24 mouse cellular contexts compared by ENCODE assay signal in the genomic region with DNA sequence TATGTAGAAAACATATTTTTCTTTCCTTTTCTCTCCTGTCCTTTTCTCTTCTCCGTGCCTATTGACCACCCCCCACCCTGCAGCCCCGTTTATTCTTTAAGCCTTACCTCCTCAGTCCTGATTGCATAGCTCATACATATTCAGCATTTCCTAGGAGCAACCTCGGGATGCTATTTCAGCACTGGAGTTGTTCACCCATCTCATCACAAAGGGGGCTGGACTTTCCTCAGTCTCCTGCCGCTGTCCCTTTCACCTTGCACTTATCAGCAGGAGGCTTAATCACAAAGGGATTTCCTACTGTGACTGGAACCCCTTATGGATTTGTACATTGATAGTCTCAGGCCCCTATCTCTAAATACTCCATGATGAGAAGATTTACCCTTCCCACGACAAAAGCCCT. TPM values are rescaled to one million over a fixed set of nuclear protein-coding genes. Genes with fewer than 3 reads are reported as not detected.
A peak's percentile ranks its signal among the peaks of the same experiment; 100 is the strongest.
DNase-seq lines count a peak whose midpoint lies in the region; ATAC-seq lines count a peak whose summit lies in the region.
"Had no signal": no experiment of that assay in that cellular context is flagged by ENCODE, and none has a peak within 500 bp of the region (broad histone marks: within the 10 kb centered on the region; RNA-seq: fewer than 3 reads in every experiment).

No protein-coding gene starts in this region.

- DNase-seq in hindbrain, embryonic 10.5 days (ENCODE audit: low spot score): no peak
- peak; percentile 12 for DNase-seq in retina, postnatal 1 day
- DNase-seq in retina, embryonic 14.5 days (ENCODE audit: low spot score): no peak
- no peak for DNase-seq in kidney, postnatal 25 days
- no peak for DNase-seq in kidney, adult 8-10 months
- DNase-seq: adrenal gland, postnatal 10 days; cerebellum, adult 11 months; cerebellum, postnatal 10 days; gastrocnemius, postnatal 36 days; heart, postnatal 10 days; liver, embryonic 13.5 days; lung, embryonic 14.5 days; lung, postnatal 4 days; right cerebral cortex, postnatal 14 days; thymus, adult 2 months had no signal

- peaks cover 39% of the 10 kb centered on the region for H3K4me1 ChIP-seq in hindbrain, embryonic 12.5 days
- H3K4me1 ChIP-seq in hindbrain, embryonic 10.5 days (replicated peaks): peaks cover 42% of the 10 kb centered on the region
- H3K4me1 ChIP-seq in forebrain, embryonic 12.5 days: peaks cover 64% of the 10 kb centered on the region
- H3K4me1 ChIP-seq: liver, embryonic 13.5 days had no signal

- no peaks in the 10 kb centered on the region for H3K36me3 ChIP-seq in hindbrain, embryonic 12.5 days
- no peaks in the 10 kb centered on the region for H3K36me3 ChIP-seq in hindbrain, embryonic 10.5 days
- no peaks in the 10 kb centered on the region for H3K36me3 ChIP-seq in forebrain, embryonic 12.5 days (replicated peaks)
- H3K36me3 ChIP-seq: heart, embryonic 10.5 days; limb, embryonic 13.5 days; liver, embryonic 13.5 days had no signal

- peaks cover 73% of the 10 kb centered on the region for H3K27me3 ChIP-seq in hindbrain, embryonic 12.5 days
- H3K27me3 ChIP-seq in hindbrain, embryonic 10.5 days (ENCODE audit: insufficient read depth, poor library complexity, severe bottlenecking): peaks cover 95% of the 10 kb centered on the region
- peaks cover 30% of the 10 kb centered on the region for H3K27me3 ChIP-seq in forebrain, embryonic 12.5 days

- no peak overlapping the region for H3K4me2 ChIP-seq in hindbrain, embryonic 12.5 days (replicated peaks)
- H3K4me2 ChIP-seq in forebrain, embryonic 12.5 days: peak overlapping the region; percentile 11
- H3K4me2 ChIP-seq: limb, embryonic 13.5 days; liver, embryonic 13.5 days; lung, embryonic 14.5 days had no signal

- no peaks in the 10 kb centered on the region for H3K9me3 ChIP-seq in hindbrain, embryonic 12.5 days (replicated peaks)
- no peaks in the 10 kb centered on the region for H3K9me3 ChIP-seq in hindbrain, embryonic 10.5 days
- H3K9me3 ChIP-seq in forebrain, embryonic 12.5 days: no peaks in the 10 kb centered on the region
- H3K9me3 ChIP-seq: heart, embryonic 10.5 days; limb, embryonic 13.5 days; liver, embryonic 13.5 days had no signal

- peak overlapping the region; percentile 71 for H3K27ac ChIP-seq in hindbrain, embryonic 12.5 days
- no peak overlapping the region for H3K27ac ChIP-seq in hindbrain, embryonic 10.5 days
- H3K27ac ChIP-seq in forebrain, embryonic 12.5 days: peak overlapping the region; percentile 51
- H3K27ac ChIP-seq: heart, embryonic 10.5 days; hindbrain, postnatal 0 days; limb, embryonic 13.5 days; liver, embryonic 13.5 days had no signal

- no peak for ATAC-seq in hindbrain, embryonic 12.5 days (ENCODE audit: low FRiP score)
- no peak for ATAC-seq in forebrain, embryonic 12.5 days (ENCODE audit: low FRiP score)
- ATAC-seq: activated CD4-positive, CD25-positive, alpha-beta regulatory T cell, adult 4 months; hindbrain, postnatal 0 days; intestine, postnatal 0 days had no signal

- no peak overlapping the region for H3K4me3 ChIP-seq in hindbrain, embryonic 12.5 days
- H3K4me3 ChIP-seq in hindbrain, embryonic 10.5 days: no peak overlapping the region
- no peak overlapping the region for H3K4me3 ChIP-seq in forebrain, embryonic 12.5 days (replicated peaks)
- H3K4me3 ChIP-seq: heart, embryonic 10.5 days; limb, embryonic 13.5 days; liver, embryonic 13.5 days had no signal

- 1% methylated on average over 5 of the region's 5 CpGs for WGBS in hindbrain, embryonic 12.5 days
- under 1% methylated on average over 5 of the region's 5 CpGs for WGBS in hindbrain, embryonic 10.5 days
- 2% methylated on average over 5 of the region's 5 CpGs for WGBS in forebrain, embryonic 12.5 days

- H3K9ac ChIP-seq in hindbrain, embryonic 12.5 days: no peak overlapping the region
- no peak overlapping the region for H3K9ac ChIP-seq in forebrain, embryonic 12.5 days
- H3K9ac ChIP-seq: limb, embryonic 13.5 days; liver, embryonic 13.5 days; lung, embryonic 14.5 days had no signal

RNA-seq across cellular contexts. Expression of gene Robo3, which starts 19.4 kb away (rescaled TPM):
- 155 and 187 TPM in 2 replicates for polyA plus RNA-seq in hindbrain, embryonic 12.5 days (2016; fragmentation: Nextera tagmentation; extraction: Ambion mirVana)
- 29.1 and 148 TPM in 2 replicates for polyA plus RNA-seq in hindbrain, embryonic 10.5 days (2016; fragmentation: Nextera tagmentation; extraction: Ambion mirVana)
- polyA plus RNA-seq in forebrain, embryonic 12.5 days (2016; fragmentation: Nextera tagmentation; extraction: Ambion mirVana): 22.7 and 24.1 TPM in 2 replicates
- polyA plus RNA-seq: activated CD4-positive, CD25-positive, alpha-beta regulatory T cell, adult 4 months; intestine, postnatal 0 days; stomach, embryonic 14.5 days had no signal

RNA-seq across cellular contexts. Expression of gene Msantd2, which starts 36.7 kb away (rescaled TPM):
- 50.7 TPM in 2 replicates for polyA plus RNA-seq in hindbrain, embryonic 12.5 days (2016; fragmentation: Nextera tagmentation; extraction: Ambion mirVana)
- polyA plus RNA-seq in hindbrain, embryonic 10.5 days (2016; fragmentation: Nextera tagmentation; extraction: Ambion mirVana): 36.8 and 40.0 TPM in 2 replicates
- polyA plus RNA-seq in forebrain, embryonic 12.5 days (2016; fragmentation: Nextera tagmentation; extraction: Ambion mirVana): 46.9 and 47.3 TPM in 2 replicates

RNA-seq across cellular contexts. Expression of gene Robo4, which starts 50.7 kb away (rescaled TPM):
- 8.0 and 12.0 TPM in 2 replicates for polyA plus RNA-seq in hindbrain, embryonic 12.5 days (2016; fragmentation: Nextera tagmentation; extraction: Ambion mirVana)
- polyA plus RNA-seq in hindbrain, embryonic 10.5 days (2016; fragmentation: Nextera tagmentation; extraction: Ambion mirVana): 6.6 and 7.7 TPM in 2 replicates
- polyA plus RNA-seq in forebrain, embryonic 12.5 days (2016; fragmentation: Nextera tagmentation; extraction: Ambion mirVana): 4.8 and 5.4 TPM in 2 replicates
- polyA plus RNA-seq: activated CD4-positive, CD25-positive, alpha-beta regulatory T cell, adult 4 months; C2C12 had no signal
